Mouse (Mus musculus): ENCODE data around the gene Mphosph8. TPM values are rescaled to one million over a fixed set of nuclear protein-coding genes. Genes with fewer than 3 reads are reported as not detected.
A peak's percentile ranks its signal among the peaks of the same experiment; 100 is the strongest.

Mphosph8 gene
- 27.5 and 31.7 TPM in 2 replicates for polyA plus RNA-seq (2012; rRNA removed)

DNA sequence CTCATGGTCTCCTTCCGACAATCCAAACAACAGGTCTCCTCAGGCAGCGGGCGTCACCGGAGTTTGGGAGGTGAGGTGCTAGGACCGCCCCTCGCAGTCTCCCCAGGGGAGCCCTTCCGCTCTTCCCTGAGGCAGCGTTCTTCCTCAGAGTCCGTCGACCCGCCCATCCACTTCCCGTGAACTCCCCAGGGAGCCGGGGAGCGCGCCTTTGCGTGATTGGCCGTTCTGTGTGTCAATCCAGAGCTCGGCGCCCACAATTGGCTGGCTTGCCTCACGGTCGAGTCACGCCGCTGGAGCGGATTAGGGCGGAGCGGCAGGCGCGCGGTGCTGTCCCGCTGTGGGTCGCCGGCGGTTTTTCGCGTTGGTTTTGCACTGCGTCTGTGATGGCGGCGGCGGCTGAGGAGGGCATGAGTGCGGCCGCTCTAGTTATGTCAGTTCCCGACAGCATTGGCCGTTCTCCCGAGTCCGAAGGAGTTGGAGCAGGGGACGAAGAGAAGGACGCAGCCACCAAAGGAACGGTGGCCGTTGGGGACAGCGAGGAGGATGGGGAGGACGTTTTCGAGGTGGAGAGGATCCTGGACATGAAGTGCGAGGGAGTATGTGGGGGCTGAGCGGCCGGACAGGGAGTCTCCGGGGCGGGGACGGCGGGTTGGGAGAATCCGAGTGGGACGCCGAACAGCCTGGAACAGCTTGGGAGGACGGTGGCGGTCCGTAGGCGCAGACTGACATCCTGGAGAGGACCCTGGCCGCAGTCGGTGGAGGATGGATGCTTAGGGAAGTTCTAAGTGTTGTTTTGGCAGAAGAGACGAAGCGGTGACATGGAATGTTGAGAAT lies at the start of gene Mphosph8:
TSS of gene Mphosph8 (plus strand) at position 280 of the 834 bp plus-strand sequence.
- TF ChIP-seq POLR2A (IDR thresholded peaks at IDR 0.05; ENCODE audit: borderline replicate concordance, extremely low read depth, insufficient read depth, insufficient read length, poor library complexity, severe bottlenecking) (peak; percentile 68; the same call in 1 of the 2 replicates), CTCF (IDR thresholded peaks at IDR 0.05; ENCODE audit: borderline replicate concordance, extremely low read depth, insufficient read depth, insufficient read length) (no peak)
- peak; percentile 100 for DNase-seq (ENCODE audit: low read depth)

DNA sequence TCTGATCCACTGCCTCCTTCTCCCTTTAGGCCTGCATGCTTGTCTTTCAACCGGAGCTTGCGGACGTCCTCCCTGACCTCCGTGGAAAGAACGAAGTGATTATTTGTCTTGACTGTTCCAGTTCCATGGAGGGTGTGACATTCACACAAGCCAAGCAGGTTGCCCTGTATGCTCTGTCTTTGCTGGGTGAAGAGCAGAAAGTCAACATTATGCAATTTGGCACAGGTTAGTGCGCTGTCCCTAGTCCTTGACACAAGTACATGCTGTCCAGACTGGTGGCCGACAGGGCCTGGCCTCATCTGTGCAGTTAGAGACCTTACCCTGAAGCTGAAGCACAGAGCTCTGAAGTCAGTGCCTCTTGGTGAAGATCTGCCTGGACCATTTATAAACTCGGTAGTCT lies 47.6 kb upstream of the Mphosph8 start:
- DNase-seq (ENCODE audit: low read depth), result no peak
- TF ChIP-seq POLR2A (IDR thresholded peaks at IDR 0.05; ENCODE audit: borderline replicate concordance, extremely low read depth, insufficient read depth, insufficient read length, poor library complexity, severe bottlenecking), result no peak
- no peak for TF ChIP-seq CTCF (IDR thresholded peaks at IDR 0.05; ENCODE audit: borderline replicate concordance, extremely low read depth, insufficient read depth, insufficient read length)

DNA sequence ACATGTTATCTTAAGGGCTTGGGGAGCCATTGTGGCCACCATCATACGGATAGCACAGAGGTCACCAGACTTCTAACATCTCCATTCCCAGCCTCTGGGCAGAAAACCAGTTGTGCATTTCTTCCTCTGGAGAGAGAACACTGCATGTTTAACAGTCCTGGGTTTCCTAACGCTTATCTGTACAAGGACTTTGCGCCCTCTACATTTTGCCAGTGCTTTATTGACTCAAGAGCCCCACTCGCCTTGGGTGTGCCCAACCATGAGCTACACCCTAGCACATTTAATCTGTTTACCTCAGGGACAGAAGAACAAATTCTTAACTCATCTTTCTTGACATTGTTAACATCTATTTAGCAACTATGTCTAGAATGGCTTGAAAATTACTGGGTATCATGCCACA lies 41.8 kb upstream of the Mphosph8 start:
- no peak for DNase-seq (ENCODE audit: low read depth)
- TF ChIP-seq POLR2A (IDR thresholded peaks at IDR 0.05; ENCODE audit: borderline replicate concordance, extremely low read depth, insufficient read depth, insufficient read length, poor library complexity, severe bottlenecking) (no peak), CTCF (IDR thresholded peaks at IDR 0.05; ENCODE audit: borderline replicate concordance, extremely low read depth, insufficient read depth, insufficient read length) (no peak)

DNA sequence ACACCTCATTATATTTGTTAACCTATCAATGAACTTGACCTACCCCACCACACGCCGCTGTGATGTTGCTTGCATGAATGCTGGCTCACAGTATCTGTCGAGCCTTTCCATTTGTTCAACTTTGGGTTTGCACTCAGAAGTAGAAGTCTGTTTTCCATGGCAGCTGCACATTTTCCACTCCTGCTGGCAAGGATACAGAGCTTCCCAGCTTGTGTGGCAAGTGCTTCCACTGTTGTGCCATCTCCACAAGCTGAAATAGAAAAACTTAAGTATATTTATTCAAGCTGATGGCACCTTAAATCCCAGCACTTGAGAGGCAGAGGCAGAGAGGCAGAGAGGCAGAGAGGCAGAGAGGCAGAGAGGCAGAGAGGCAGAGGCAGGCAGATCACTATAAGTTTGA lies 39.7 kb upstream of the Mphosph8 start:
- TF ChIP-seq POLR2A (IDR thresholded peaks at IDR 0.05; ENCODE audit: borderline replicate concordance, extremely low read depth, insufficient read depth, insufficient read length, poor library complexity, severe bottlenecking), result no peak
- DNase-seq (ENCODE audit: low read depth), result peak; percentile 19

DNA sequence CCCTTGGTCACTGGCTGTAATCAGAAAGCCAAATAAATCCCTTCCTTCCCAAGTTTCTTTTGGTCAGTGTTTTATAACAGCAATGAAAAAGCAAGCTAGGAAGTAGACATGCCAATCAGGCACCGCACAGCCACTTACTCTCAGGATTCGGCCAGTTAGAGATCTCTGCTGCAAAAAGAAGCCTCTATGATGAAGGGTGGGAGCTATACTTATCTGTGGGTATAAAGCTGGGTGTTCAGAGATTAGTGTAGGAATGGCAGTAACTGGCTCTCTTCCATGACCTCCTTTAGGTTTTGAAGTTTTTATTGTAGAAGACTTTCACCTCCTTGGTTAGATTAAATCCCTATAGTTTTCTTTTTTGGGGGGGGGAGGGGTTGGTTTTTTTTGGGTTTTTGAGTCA lies 36.9 kb upstream of the Mphosph8 start:
- TF ChIP-seq CTCF (IDR thresholded peaks at IDR 0.05; ENCODE audit: borderline replicate concordance, extremely low read depth, insufficient read depth, insufficient read length) (no peak), POLR2A (IDR thresholded peaks at IDR 0.05; ENCODE audit: borderline replicate concordance, extremely low read depth, insufficient read depth, insufficient read length, poor library complexity, severe bottlenecking) (no peak)
- no peak for DNase-seq (ENCODE audit: low read depth)

DNA sequence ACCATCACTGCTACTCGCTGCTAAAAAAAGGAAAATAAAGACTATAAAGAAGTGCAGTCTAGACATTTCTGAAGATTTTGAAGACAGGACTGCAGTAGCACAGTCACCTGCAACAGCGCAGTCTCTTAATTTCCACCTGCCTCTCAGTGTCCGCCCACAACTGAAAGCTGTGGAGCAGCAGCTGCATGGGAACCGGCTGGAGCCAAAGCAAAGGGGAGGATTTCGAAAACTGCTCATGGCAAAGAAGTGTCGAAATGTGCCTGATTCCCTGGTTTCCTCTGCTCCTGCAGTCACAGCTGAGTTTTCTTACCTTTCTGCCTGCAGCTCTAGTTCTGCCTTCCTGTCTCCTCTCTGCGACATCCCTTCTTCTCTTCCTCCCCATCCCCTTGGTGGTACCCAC lies 20.8 kb upstream of the Mphosph8 start:
- no peak for DNase-seq (ENCODE audit: low read depth)
- TF ChIP-seq POLR2A (IDR thresholded peaks at IDR 0.05; ENCODE audit: borderline replicate concordance, extremely low read depth, insufficient read depth, insufficient read length, poor library complexity, severe bottlenecking), result no peak
- no peak for TF ChIP-seq CTCF (IDR thresholded peaks at IDR 0.05; ENCODE audit: borderline replicate concordance, extremely low read depth, insufficient read depth, insufficient read length)

DNA sequence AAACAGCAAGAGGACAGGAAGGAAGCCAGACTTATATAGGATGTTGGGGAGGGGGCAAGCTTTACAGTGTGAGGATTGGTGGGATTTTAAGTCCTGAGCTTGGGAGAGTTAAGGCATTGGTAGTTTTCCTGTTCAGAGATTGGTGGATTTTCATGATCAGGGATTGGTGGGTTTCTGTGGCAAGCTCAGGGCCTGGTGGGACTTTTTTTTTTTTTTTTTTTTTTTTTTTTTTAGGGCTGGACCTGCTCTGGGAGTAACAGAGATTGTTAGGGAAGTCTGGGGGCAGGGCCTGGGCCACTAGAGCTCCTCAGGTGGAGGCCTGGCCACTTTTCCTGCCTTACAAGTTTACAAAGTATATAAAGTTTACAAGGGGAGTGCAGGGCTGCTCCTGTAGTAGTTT lies 18.6 kb upstream of the Mphosph8 start:
- no peak for TF ChIP-seq POLR2A (IDR thresholded peaks at IDR 0.05; ENCODE audit: borderline replicate concordance, extremely low read depth, insufficient read depth, insufficient read length, poor library complexity, severe bottlenecking)
- no peak for TF ChIP-seq CTCF (IDR thresholded peaks at IDR 0.05; ENCODE audit: borderline replicate concordance, extremely low read depth, insufficient read depth, insufficient read length)
- no peak for DNase-seq (ENCODE audit: low read depth)

DNA sequence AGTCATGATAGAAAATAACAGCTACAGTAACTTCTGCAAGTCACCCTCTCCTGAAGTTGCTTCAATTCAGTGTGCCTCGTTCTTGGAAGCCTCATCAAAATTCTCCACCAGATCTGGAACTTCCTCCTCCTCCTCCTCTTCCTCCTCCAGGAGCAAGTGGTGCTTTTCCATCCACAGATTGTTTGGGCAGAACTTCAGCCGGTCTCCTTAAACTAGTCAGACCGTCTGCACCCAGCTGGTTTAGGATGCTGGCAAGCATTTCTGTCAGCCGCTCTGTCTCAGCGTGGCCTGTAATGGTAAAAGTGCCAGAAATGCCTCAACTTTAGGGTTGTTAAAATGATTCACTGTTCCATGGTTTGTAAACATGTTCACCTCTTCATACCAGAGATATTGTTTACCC lies 2.4 kb upstream of the Mphosph8 start:
- DNase-seq (ENCODE audit: low read depth), result no peak
- TF ChIP-seq POLR2A (IDR thresholded peaks at IDR 0.05; ENCODE audit: borderline replicate concordance, extremely low read depth, insufficient read depth, insufficient read length, poor library complexity, severe bottlenecking) (no peak), CTCF (IDR thresholded peaks at IDR 0.05; ENCODE audit: borderline replicate concordance, extremely low read depth, insufficient read depth, insufficient read length) (no peak)

DNA sequence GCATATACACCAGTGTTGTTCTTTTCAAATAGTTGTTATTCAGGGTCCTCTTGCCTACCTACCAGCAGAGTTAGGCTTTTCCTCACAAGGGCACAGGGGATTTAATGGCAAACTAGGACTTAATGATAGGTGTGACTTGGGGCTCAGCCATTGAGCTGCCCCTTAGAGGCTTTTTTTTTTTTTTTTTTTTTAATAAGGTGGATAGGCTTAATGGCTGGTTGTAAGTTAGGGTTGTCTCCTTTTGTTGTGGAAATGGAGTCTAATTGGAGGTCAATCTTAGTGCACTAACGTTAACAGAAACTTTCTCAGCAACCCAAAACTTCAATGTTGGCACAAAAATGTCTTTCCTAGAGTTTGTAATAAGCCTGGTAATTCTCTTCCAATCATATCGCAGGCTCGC lies 1.1 kb upstream of the Mphosph8 start:
- DNase-seq (ENCODE audit: low read depth), result no peak
- no peak for TF ChIP-seq CTCF (IDR thresholded peaks at IDR 0.05; ENCODE audit: borderline replicate concordance, extremely low read depth, insufficient read depth, insufficient read length)
- TF ChIP-seq POLR2A (IDR thresholded peaks at IDR 0.05; ENCODE audit: borderline replicate concordance, extremely low read depth, insufficient read depth, insufficient read length, poor library complexity, severe bottlenecking), result no peak

DNA sequence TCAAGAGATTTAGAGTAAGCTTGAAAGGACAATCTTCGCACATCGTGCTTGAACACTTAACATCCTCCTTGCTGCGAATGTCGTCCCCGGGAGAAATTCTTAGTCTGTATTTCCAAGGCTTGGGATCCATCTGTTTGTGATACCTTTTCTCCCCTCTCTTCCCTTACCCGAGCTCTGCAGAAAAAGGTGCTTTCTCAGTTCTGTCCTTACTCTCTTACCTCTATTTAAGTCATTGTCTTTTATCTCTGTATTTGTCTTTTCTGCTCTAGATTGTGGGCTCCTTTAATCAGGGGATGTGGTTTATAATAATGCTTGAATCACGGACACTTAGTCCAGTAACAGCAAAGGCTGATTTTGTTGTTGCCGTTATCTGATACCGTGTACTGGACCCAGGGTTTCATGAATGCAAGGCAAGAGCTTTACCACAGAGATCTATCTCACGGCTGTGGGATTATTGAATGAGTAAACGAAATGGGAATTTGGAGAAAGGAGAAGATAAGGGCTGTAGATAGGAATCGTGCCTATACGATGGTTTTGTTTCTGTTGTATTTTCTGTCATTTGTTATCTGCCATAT lies 1.1 kb downstream of the Mphosph8 start:
- TF ChIP-seq POLR2A (IDR thresholded peaks at IDR 0.05; ENCODE audit: borderline replicate concordance, extremely low read depth, insufficient read depth, insufficient read length, poor library complexity, severe bottlenecking) (no peak), CTCF (IDR thresholded peaks at IDR 0.05; ENCODE audit: borderline replicate concordance, extremely low read depth, insufficient read depth, insufficient read length) (no peak)
- peak; percentile 37 for DNase-seq (ENCODE audit: low read depth)

DNA sequence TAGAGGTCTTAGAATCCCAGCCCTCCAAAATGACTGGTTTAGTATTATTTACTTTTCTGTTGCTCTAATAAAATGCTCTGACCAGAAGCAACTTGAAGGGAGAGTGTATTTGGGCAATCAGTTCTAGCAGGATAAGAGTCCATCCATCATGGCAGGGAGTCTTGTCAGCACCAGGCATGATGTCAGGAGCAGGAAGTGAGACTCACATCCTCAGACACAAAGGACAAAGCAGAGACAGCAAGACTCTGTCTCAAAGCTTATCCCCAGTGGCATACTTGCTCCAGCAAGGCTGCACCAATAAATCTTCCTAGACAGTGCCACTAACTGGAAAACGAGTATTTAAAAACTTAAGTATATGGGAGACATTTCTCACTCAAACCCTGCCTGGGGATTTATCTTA lies 17.4 kb downstream of the Mphosph8 start:
- TF ChIP-seq POLR2A (IDR thresholded peaks at IDR 0.05; ENCODE audit: borderline replicate concordance, extremely low read depth, insufficient read depth, insufficient read length, poor library complexity, severe bottlenecking) (no peak), CTCF (IDR thresholded peaks at IDR 0.05; ENCODE audit: borderline replicate concordance, extremely low read depth, insufficient read depth, insufficient read length) (no peak)
- no peak for DNase-seq (ENCODE audit: low read depth)

DNA sequence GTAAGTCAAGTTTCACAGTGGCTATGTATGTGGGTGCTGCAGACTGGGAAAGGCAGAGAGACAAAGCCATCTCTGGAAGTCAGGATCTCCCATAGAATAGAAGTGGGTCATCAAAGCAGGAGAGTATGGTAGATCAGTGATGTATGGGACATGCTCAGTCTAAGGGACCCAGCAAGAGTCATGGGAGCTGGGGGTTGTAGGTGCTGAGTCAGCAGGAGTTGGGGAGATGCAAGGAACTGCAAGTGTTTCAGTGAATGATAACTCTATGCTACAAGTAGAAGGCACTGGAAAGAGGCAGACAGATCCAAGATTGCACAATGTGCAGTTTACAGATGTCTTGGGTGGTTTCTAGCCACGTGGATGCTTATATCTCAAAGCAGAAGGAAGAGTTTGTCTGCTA lies 21.1 kb downstream of the Mphosph8 start:
- no peak for TF ChIP-seq CTCF (IDR thresholded peaks at IDR 0.05; ENCODE audit: borderline replicate concordance, extremely low read depth, insufficient read depth, insufficient read length)
- no peak for TF ChIP-seq POLR2A (IDR thresholded peaks at IDR 0.05; ENCODE audit: borderline replicate concordance, extremely low read depth, insufficient read depth, insufficient read length, poor library complexity, severe bottlenecking)

More for the DNA sequence above, 21.1 kb downstream of the Mphosph8 start:
- no peak for DNase-seq (ENCODE audit: low read depth)
